Mouse (Mus musculus) cerebellum, postnatal 4 days (tissue): ENCODE measurements around the gene Olfr93.
"Not testable (repeated sequence)": the region's sequence is repeated elsewhere in the genome, so short reads cannot be mapped to it uniquely, and the experiment has no call there.

ENCODE experiments used
- DNase-seq, 2 experiments: peaks; one replicate each; pipeline ENCODE4 v3.0.0; 2022; ENCODE audit warnings: low spot score in 2 of 2, mixed read lengths in 1 of 2

The Olfr93 gene

DNA sequence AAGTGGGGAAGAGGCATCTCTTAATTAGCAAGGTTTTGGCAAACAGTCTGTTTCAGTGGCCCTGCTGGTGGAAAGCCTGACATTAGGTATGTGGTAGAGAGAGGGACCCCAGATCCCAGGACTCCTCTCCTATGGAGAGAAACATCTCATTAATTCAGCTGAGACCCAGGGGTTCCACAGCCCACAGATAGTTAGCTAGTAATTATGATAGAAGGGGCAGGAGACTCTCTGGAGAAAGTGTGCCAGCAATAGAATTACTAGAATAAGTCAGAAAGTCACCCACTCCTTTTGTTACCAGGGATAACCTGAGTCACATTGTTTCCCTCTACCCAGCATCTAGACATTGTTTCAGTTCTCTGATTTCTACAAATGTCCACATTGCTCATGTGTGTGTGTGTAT lies at the start of gene Olfr93:
Olfr93 (minus strand) TSS at position 101 of the 400 bp plus-strand sequence.
- no peak for DNase-seq

DNA sequence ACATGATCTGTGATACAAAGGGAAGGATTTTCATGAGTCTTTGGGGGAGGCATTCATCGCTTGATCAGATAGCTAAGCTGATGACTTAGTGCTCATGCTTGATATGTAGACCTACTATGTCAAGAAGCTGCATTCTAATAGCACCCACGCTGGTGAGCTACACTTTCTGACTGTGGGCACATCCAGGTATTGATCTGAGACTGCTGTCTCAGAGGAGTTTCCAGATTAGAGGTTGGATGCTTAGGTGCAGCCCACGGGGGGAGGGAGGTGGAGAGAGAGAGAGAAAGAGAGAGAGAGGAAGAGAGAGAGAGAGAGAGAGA lies 42.6 kb upstream of the Olfr93 start:
- no peak for DNase-seq

DNA sequence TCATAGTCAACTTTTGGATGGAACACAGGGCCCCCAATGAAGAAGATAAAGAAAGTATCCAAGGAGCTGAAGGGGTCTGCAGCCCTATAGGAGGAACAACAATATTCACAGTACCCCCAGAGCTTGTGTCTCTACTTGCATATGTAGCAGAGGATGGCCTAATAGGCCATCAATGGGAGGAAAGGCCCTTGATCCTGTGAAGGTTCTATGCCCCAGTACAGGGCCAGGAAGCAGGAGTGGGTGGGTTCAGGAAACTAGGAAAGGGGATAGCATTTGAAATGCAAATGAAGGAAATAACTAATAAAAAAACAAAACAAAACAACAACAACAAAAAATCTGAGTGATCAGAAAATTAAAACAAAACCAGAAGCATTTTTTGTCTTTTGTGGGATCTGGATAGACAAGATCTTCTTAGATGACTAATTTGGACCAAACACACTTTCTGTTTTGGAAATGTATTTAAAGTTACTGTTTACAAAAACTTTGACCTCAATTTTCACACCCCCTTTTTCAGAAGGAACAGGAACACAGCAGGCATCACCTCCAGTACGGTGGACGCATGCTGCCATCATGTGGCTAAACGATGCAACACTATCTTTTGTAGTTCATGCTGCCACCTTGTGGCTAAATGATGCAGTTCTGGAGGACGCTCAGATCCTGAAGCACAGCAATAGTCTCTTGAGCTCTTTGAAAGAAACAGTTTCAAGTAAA lies 42.1 kb upstream of the Olfr93 start:
- DNase-seq: peak; percentile 64 to 80

DNA sequence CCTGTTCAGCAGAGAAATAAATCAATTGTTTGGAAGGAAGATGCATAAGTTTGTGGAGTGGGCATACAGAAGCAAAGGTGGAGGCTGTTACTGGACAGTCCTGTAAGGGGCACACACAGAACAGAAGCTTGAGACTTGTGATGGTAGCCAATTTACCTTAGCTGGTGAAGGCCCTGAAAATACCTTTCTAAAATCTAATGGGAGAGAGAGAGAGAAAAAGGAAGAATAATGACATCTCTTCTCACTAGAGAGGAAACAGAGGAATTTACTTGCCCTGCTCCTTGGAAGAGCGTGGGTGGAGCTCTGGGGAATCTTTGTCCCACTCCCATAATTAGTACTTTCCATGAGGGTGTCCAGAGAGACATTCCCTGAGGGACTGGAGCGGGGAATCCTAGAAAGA lies 39.6 kb upstream of the Olfr93 start, which contains the start of gene Olfr94:
Olfr94 (minus strand) TSS at position 101 of the 400 bp plus-strand sequence.
- no peak for DNase-seq

DNA sequence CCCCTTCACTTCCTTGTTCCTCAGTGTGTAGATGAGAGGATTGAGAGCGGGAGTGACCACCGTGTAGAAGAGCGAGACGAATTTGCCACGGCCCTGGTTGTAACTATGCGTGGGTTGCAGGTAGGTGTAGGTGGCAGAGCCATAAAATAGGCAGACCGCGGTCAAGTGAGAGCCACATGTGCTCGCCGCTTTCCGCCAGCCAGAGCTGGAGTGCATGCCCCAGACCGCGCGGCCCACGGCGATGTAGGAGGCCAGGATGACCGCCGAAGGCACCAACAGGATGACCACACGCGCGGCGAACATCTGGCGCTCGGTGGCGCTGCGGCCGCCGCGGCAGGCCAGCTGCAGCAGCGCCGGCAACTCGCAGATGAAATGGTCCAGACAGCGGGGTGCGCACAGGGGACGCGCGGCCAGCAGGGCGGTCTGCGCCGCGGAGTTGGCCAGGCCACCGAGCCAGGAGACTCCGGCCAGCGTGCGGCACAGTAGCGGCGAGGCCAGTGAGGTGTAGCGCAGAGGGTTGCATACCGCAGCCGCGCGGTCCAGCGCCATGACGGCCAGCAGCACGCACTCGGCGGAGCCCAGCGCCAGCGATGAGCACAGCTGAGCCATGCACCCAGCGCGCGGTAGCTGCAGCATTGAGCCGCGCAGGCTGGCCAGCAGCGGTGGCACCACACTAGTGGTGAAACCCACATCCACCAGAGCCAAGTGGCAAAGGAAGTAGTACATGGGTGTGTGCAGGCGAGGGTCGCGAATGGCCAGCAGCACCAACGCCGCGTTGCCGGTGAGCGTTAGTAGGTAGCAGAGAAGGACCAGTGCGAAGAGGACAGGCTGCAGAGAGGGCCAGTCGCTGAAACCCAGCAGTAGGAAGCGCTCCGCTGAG lies 35.8 kb upstream of the Olfr93 start:
- DNase-seq: peak; percentile 29 to 32

DNA sequence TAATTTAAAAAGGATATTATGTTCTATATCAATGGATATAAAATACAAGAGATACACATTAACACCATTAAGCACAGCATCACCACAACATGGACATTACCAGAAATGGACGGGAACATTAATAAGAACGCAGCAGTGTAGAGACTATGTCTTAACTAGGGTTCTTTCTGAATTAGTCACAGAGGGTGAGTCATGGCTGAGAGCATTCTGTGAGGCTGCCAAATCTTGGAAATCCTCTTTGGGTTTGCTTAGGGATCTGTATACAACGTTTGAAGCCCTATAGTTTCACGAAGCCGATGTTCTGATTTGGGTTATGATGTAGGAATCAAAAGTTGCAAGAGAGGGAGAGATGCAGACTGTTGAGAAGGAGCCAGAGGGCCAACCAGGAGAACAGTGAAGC lies 33.5 kb upstream of the Olfr93 start:
- no peak for DNase-seq

DNA sequence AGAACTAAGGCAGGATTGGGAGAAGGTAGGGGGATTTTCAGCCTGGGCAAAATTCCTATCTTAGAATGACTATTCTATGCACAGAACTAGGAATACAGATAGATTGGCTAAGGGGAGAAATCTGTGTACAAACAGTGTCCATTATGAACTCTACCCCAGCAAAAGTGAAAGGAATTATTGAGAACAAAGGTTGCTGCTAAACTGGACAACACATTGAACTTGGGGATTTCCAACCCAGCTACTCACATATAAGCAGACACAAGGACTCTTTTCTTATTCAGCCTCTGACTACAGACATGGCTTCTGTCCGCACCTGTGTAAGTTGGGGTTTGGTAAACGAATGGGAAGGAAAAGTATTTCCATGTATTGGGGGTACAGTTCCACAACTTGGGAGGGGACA lies 32.4 kb upstream of the Olfr93 start, which contains the start of gene Ubd:
Ubd (plus strand) TSS at position 237 of the 400 bp plus-strand sequence.
- DNase-seq: no peak

DNA sequence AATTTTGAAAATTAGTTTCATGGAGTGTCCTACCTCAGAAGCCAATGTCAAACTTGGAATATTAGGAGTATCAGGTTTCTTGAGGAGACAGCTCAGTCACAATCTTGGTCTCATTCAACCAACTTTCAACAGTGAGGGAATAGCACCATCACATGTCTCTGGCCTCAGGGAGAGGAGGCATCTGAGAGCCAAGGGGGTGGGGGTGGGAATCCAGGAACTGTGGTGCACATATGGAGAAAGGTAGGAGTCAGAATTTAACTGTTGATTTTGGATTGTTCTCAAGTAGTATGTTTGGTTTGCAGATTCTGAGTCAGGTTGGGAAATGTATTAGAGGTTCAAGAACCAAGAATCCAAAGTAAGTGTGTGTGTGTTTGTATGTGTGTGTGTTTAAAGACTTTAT lies 31.7 kb upstream of the Olfr93 start:
- no peak for DNase-seq

DNA sequence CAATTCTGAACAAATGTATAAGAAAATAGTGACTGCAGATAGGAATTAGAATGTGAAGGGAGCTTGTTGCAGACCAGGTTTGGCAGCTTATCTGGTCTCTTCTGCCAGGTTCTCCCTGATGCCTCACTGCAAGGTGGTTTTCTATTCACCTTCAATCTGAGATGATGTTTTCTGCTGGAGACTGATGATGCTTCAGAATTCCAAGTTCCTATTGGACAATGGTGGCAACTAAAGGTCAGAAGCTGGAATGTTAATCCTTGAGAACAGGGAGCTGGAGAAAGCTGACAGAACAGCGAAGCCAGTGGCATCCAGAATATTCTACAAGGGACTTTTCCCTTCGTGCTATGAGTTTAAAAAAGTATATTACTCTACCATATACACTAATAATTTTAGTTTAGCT lies 29.4 kb upstream of the Olfr93 start:
- peak in 1 of 2 experiments; percentile 51 for DNase-seq

DNA sequence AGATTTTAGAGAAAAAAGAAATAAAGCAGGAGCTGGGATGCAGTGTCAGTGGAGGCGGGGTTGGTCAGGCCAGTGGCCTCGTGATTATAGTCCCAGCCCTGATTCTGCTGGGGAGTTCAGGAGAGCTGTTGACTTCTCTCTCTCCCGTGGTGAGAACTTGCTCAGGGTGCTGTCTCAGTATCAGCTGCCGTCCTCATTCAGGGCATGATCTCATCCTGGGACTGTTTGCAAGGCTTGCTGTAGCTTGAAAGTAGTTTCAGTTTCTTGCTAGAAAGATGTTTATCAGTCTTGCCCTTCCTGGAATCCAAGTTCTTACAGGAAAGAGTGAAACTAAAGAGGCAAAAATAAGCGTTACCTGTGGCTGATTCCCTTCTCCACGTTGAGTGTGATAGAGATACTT lies 24.2 kb upstream of the Olfr93 start:
- DNase-seq: no peak

DNA sequence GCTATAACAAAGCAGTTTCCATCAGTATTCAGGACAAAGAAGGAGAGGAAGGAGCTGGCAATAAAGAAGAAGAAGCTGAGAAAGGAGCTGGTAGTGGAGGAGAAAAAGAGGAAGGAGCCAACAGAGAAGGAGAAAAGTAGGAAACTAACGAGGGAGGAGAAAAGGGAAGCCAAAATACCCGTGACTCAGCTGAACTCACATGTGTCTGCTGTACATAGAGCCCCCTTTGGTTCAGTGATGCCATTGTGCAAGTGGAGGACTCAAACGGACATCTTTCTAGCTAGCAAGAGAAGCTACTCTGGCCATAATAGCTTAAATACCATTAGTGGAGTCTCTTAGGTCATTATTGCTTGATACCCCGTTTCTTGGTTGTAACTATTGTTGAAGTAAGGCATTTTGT lies 29.9 kb downstream of the Olfr93 start:
- not testable (repeated sequence) for DNase-seq

DNA sequence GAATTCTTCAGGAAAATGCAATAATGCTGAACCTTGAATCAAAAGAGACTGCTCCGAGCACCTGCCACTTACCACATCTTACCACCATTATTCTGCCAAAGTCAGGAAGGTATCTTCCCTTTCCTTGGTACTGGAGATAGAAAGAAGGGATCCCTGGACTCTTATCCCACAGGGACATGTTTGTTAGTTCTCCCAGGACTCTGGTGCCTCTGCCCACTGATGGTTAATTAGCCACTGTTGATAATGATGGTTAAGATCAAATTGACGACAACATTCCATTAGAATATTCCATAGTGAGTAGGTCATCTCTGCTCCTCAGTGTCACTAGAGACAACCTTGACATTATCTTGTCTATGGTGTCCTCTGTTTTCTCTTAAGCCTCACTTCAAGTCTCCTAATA lies 41.3 kb downstream of the Olfr93 start, which contains the start of gene Olfr92:
Olfr92 (minus strand) TSS at position 101 of the 400 bp plus-strand sequence.
- DNase-seq: no peak

DNA sequence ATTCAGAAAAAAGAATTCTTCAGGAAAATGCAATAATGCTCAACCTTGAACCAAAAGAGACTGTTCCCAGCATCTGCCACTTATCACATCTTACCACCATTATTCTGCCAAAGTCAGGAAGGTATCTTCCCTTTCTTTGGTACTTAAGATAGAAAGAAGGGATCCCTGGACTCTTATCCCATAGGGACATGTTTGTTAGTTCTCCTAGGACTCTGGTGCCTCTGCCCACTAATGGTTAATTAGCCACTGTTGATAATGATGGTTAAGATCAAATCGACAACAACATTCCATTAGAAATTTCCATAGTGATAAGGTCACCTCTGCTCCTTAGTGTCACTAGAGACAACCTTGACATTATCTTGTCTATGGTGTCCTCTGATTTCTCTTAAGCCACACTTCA lies 63.1 kb downstream of the Olfr93 start, which contains the start of gene Olfr91:
Olfr91 (minus strand) TSS at position 101 of the 400 bp plus-strand sequence.
- DNase-seq: no peak

DNA sequence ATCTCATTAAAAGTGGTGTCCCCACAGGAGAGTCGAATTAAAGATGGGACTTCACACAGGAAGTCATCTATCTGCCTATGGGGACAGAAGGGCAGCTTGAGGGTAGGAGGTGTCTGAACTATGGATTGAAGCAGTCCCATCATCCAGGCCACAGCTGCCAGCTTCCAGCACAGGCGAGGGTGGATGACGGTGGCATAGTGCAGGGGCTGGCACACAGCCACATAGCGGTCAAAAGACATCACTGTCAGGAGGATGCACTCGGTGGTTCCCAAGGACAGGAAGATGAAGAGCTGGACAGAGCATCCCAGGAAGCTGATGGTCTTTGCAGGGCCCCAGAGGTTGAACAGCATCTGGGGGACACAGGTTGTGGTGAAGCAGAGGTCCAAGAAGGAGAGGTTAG lies 68.0 kb downstream of the Olfr93 start:
- DNase-seq: peak in 1 of 2 experiments; percentile 87

DNA sequence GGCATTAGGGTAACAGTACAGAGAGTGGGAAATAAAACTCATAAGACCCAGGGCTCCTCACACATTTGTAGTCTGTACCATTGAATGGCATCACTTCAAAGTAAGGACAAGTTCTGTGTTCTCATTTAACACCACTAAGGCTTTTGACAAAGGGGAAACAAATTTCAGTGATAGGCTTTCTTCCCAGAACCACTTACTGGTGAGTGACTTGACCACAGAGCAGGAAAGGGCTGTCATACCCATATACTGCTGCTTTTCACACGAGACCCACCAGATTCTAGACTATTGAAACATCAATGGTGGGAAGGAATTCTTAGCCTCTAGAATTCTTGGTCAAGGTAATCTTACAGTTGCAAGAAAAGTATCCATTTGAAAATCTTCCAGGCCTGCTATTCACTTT lies 69.1 kb downstream of the Olfr93 start:
- DNase-seq: no peak
